Mouse (Mus musculus) heart, adult 2 months (tissue): Measurements from ENCODE around the gene Nphs1. TPM values are rescaled to one million over a fixed set of nuclear protein-coding genes. Genes with fewer than 3 reads are reported as not detected.
A peak's percentile ranks its signal among the peaks of the same experiment; 100 is the strongest.

Experiments
- DNase-seq, 2 experiments: peaks; one replicate each; pipeline ENCODE4 v3.0.0; 2021
- H3K27ac ChIP-seq: fragments of 200-600 bp; 2 replicates; pipeline ENCODE4 v1.8.1; 2022
- H3K27me3 ChIP-seq: fragments of 200-500 bp; 2 replicates; pipeline ENCODE4 v1.6.1; 2012; ENCODE audit warnings: mild to moderate bottlenecking, low read length, inconsistent platforms, mixed read lengths; ENCODE audit not compliant: control insufficient read depth, insufficient read depth
- H3K36me3 ChIP-seq: fragments of 200-500 bp; 2 replicates; pipeline ENCODE4 v1.6.1; 2012; ENCODE audit warnings: low read length, inconsistent platforms; ENCODE audit not compliant: control insufficient read depth, insufficient read depth
- H3K4me1 ChIP-seq: fragments of 200-500 bp; 2 replicates; pipeline ENCODE4 v1.6.1; 2011; ENCODE audit warnings: low read length; ENCODE audit not compliant: control insufficient read depth, insufficient read depth
- H3K4me3 ChIP-seq: fragments of 200-600 bp; 2 replicates; pipeline ENCODE4 v1.8.1; 2022
- H3K79me2 ChIP-seq: fragments of 200-500 bp; replicated peaks from 2 replicates; pipeline ENCODE4 v1.6.1; 2012; ENCODE audit warnings: mild to moderate bottlenecking, inconsistent platforms, low read length, moderate library complexity, mixed read lengths; ENCODE audit not compliant: control insufficient read depth, insufficient read depth
- H3K9ac ChIP-seq: fragments of 200-500 bp; 2 replicates; pipeline ENCODE4 v1.6.1; 2012; ENCODE audit warnings: low read depth, mild to moderate bottlenecking, control low read depth, inconsistent platforms, low read length, mixed read lengths
- CTCF ChIP-seq: fragments of 200-600 bp; IDR thresholded peaks from 2 replicates; pipeline ENCODE4 v1.8.1; 2022; ENCODE audit warnings: antibody characterized with exemption, mild to moderate bottlenecking, moderate library complexity
- EP300 ChIP-seq: fragments of 200-500 bp; IDR thresholded peaks from 2 replicates; pipeline ENCODE4 v1.6.1; 2011; ENCODE audit warnings: low read depth, low read length, control low read depth; ENCODE audit not compliant: insufficient read depth
- POLR2A ChIP-seq: fragments of 200-500 bp; IDR thresholded peaks from 2 replicates; pipeline ENCODE4 v1.6.1; 2011; ENCODE audit warnings: mild to moderate bottlenecking, low read depth, low read length, control low read depth; ENCODE audit not compliant: insufficient read depth
- WGBS: fragments of 180-500 bp; shearing (Covaris S2); methylation state at CpG from one replicate; pipeline ENCODE4 v1.1.7; 2018; 5-methylcytosine and 5-hydroxymethylcytosine counted together
- intact Hi-C: fragments of 180-260 bp; cut with DNase I; formaldehyde crosslinking; loops from one replicate; pipeline ENCODE4 v1.15.1; 2025
- polyA plus RNA-seq: library from polyadenylated mRNA; depleted of rRNA; stranded (reverse); fragments of >200 nt; gene quantifications from 2 replicates; pipeline ENCODE4 v1.2.3, GENCODE M21; 2012
- total RNA-seq, 2 experiments: library from RNA; stranded (reverse); gene quantifications; 2 replicates each; pipeline ENCODE4 v1.2.3; 2021

Gene Nphs1
- total and polyA plus RNA-seq, 3 experiments, result 0.04 TPM; not detected in 2

DNA sequence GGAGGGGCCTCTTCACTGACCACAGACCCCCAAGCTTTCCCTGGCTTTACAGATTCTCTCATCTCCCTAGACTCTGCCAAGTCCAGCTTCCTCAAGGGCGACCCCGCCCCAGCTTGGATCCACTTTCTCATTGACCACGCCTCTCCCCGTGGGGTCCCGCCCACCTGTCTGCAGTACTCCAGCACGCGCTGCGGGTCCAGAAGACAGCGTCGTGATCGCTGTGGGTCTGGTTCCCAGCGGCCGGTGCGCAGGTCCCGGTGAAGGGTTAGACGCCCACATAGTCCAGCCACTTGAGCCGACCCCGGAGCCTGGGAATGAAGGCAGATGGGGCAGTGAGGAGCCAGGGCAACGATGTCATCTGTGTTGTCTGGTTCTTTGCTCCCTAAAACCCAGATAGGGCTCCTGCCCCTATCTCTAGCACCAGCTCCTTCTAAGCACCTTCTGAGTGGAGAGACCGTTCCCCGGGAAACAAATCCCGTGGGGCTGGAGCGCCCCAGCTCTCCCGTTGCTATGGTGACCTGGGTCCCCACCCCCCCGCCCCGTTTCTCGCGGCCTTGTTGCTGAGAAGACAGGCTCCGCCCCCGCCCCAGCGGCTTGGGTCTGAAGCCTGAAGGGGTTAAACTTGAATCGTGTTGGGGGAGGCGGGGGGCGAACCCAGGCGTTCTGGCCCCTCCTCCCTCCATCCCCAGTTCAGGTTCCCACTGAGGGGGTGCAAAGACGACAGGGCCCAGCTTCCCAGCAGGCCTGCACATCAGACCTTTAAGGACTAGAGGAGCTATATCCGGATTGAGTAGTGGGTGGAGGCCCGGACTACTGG is 13.8 kb upstream of the Nphs1 start:
- no peak for DNase-seq
- peaks cover 1% of the 10 kb centered on the region; the same call in 1 of the 2 replicates for H3K27me3 ChIP-seq
- no peak for TF ChIP-seq CTCF
- no peak for TF ChIP-seq POLR2A
- no peak for TF ChIP-seq EP300
- WGBS, result 2% methylated on average over 38 of the region's 38 CpGs
- H3K4me1 ChIP-seq, result no peaks in the 10 kb centered on the region
- intact Hi-C loops, result loop anchor here (5.0 kb wide), 2 partner anchors 48 to 103 kb away; partner anchors contain the start of gene Prodh2
- H3K9ac ChIP-seq, result no peak overlapping the region; the same call in 1 of the 2 replicates
- no peaks in the 10 kb centered on the region for H3K79me2 ChIP-seq
- no peaks in the 10 kb centered on the region for H3K36me3 ChIP-seq
- no peak overlapping the region for H3K27ac ChIP-seq
- peak overlapping the region; percentile 55; the same call in 1 of the 2 replicates for H3K4me3 ChIP-seq

DNA sequence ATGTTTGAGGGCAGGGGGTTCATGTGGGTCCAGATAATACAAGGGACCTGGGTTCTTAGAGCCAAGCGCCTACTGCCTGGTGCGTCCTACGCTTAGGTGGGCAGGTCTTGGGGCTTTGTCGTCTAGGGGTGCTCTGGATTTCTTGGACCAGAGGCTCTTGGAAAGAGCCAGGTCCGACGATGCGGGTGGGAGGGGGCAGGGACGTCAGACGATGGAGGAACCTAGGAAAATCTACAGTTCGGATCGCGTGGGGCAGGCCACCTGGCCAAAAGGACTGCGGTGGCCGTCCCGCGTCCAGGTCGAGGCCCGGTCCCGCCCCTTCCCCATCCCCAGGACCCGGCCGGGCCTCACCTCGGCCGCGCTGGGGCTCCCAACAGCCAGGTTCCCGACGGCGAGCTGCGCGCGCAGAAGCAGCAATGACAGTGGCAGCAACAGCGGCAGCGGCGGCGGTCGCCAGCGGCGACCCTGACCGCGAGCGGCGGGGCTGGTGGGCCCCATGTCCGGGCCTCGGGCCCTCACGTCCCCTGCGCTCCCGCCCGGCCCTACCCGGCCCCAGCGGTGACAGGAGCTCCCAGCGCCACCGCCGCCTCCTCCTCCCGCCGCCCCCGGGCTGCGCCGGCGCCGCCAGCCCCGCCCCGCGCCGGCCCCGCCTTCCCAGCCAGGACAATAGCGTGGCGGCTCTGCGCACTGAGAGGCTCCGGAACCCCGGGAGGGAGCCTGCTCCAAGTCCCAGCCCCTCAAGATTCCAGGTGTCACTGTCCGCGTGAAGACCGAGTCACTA is 13.0 kb upstream of the Nphs1 start, which contains the start of gene Aplp1:
Aplp1 (minus strand) TSS at position 565 of the 781 bp plus-strand sequence.
- DNase-seq, result peak; percentile 72 to 76
- H3K79me2 ChIP-seq, result no peaks in the 10 kb centered on the region
- no peak for TF ChIP-seq EP300
- no peaks in the 10 kb centered on the region; the same call in 1 of the 2 replicates for H3K27me3 ChIP-seq
- H3K36me3 ChIP-seq, result no peaks in the 10 kb centered on the region
- H3K27ac ChIP-seq, result no peak within 1 kb of the TSS
- peak within 1 kb of the TSS; percentile 55 for H3K4me3 ChIP-seq
- H3K4me1 ChIP-seq, result no peaks in the 10 kb centered on the region
- H3K9ac ChIP-seq, result peak within 1 kb of the TSS; percentile 47
- 1% methylated on average over 61 of the region's 72 CpGs for WGBS
- intact Hi-C loops, result loop anchor here (5.0 kb wide), 2 partner anchors 47 to 102 kb away; partner anchors contain the start of gene Prodh2

GRCm38 (mm10) chr7:30450241-30450640 is 7.9 kb upstream of the Nphs1 start:
- peaks cover 16% of the 10 kb centered on the region for H3K27me3 ChIP-seq
- WGBS, result 59% methylated on average over 7 of the region's 7 CpGs
- TF ChIP-seq EP300, result no peak
- no peak for TF ChIP-seq CTCF

GRCm38 (mm10) chr7:30453327-30453726 is 4.8 kb upstream of the Nphs1 start:
- H3K36me3 ChIP-seq, result no peaks in the 10 kb centered on the region
- intact Hi-C loops, result no loop called here
- H3K4me3 ChIP-seq, result no peak overlapping the region
- no peak for DNase-seq
- H3K9ac ChIP-seq, result no peak overlapping the region
- no peaks in the 10 kb centered on the region for H3K4me1 ChIP-seq
- H3K79me2 ChIP-seq, result no peaks in the 10 kb centered on the region
- H3K27me3 ChIP-seq, result peaks cover 21% of the 10 kb centered on the region
- no peak overlapping the region for H3K27ac ChIP-seq
- WGBS, result 20% methylated on average over 25 of the region's 25 CpGs
- TF ChIP-seq EP300 (no peak), POLR2A (no peak), CTCF (no peak)

More at GRCm38 (mm10) chr7:30450241-30450640, 7.9 kb upstream of the Nphs1 start:
- H3K9ac ChIP-seq, result no peak overlapping the region
- H3K79me2 ChIP-seq, result no peaks in the 10 kb centered on the region
- intact Hi-C loops, result no loop called here
- H3K36me3 ChIP-seq, result no peaks in the 10 kb centered on the region
- no peak for DNase-seq
- no peak overlapping the region for H3K27ac ChIP-seq
- no peaks in the 10 kb centered on the region for H3K4me1 ChIP-seq
- H3K4me3 ChIP-seq, result no peak overlapping the region

GRCm38 (mm10) chr7:30453766-30454165 is 4.3 kb upstream of the Nphs1 start:
- 3% methylated on average over 25 of the region's 25 CpGs for WGBS
- intact Hi-C loops, result no loop called here
- TF ChIP-seq CTCF (no peak), POLR2A (no peak), EP300 (no peak)
- H3K27me3 ChIP-seq, result peaks cover 21% of the 10 kb centered on the region
- H3K4me1 ChIP-seq, result no peaks in the 10 kb centered on the region
- H3K4me3 ChIP-seq, result no peak overlapping the region
- DNase-seq, result no peak
- H3K79me2 ChIP-seq, result no peaks in the 10 kb centered on the region
- H3K27ac ChIP-seq, result no peak overlapping the region
- H3K9ac ChIP-seq, result no peak overlapping the region
- no peaks in the 10 kb centered on the region for H3K36me3 ChIP-seq

GRCm38 (mm10) chr7:30454259-30454658 is 3.9 kb upstream of the Nphs1 start:
- no peak for DNase-seq
- no peak overlapping the region for H3K9ac ChIP-seq
- H3K36me3 ChIP-seq, result no peaks in the 10 kb centered on the region
- H3K4me3 ChIP-seq, result no peak overlapping the region
- TF ChIP-seq EP300 (no peak), POLR2A (no peak), CTCF (no peak)
- intact Hi-C loops, result no loop called here
- peaks cover 21% of the 10 kb centered on the region for H3K27me3 ChIP-seq
- no peak overlapping the region for H3K27ac ChIP-seq
- H3K4me1 ChIP-seq, result no peaks in the 10 kb centered on the region
- H3K79me2 ChIP-seq, result no peaks in the 10 kb centered on the region
- WGBS, result 25% methylated on average over 6 of the region's 6 CpGs
